Mouse (Mus musculus) cerebellum, postnatal 25 days (tissue): ENCODE measurements around the gene Dnaaf5.

ENCODE experiments used
- DNase-seq, 2 experiments: peaks; one replicate each; pipeline ENCODE4 v3.0.0; 2021; ENCODE audit warnings: mixed read lengths in 2 of 2

The Dnaaf5 gene

GRCm38 (mm10) chr5:139143890-139144289, 6.1 kb upstream of the Dnaaf5 start:
- peak in 1 of 2 experiments; percentile 46 for DNase-seq

GRCm38 (mm10) chr5:139145726-139146125, 4.3 kb upstream of the Dnaaf5 start:
- no peak for DNase-seq

GRCm38 (mm10) chr5:139146476-139147075, 3.4 kb upstream of the Dnaaf5 start:
- peak; percentile 67 to 78 for DNase-seq

GRCm38 (mm10) chr5:139147178-139148078, 2.6 kb upstream of the Dnaaf5 start:
- peak; percentile 45 to 72 for DNase-seq

- no peak for DNase-seq
Observed at GRCm38 (mm10) chr5:139149006-139149672, 884 bp upstream of the Dnaaf5 start.

GRCm38 (mm10) chr5:139150603-139151031, 594 bp downstream of the Dnaaf5 start:
- DNase-seq: peak; percentile 58 to 71

GRCm38 (mm10) chr5:139160899-139161298, 10.9 kb downstream of the Dnaaf5 start:
- no peak for DNase-seq

- DNase-seq: no peak
Observed at GRCm38 (mm10) chr5:139161632-139162031, 11.6 kb downstream of the Dnaaf5 start.

GRCm38 (mm10) chr5:139166781-139167361, 16.8 kb downstream of the Dnaaf5 start:
- DNase-seq: no peak

GRCm38 (mm10) chr5:139167548-139167947, 17.5 kb downstream of the Dnaaf5 start:
- no peak for DNase-seq

GRCm38 (mm10) chr5:139171929-139172328, 21.9 kb downstream of the Dnaaf5 start:
- no peak for DNase-seq

- DNase-seq: no peak
Observed at GRCm38 (mm10) chr5:139174141-139174540, 24.1 kb downstream of the Dnaaf5 start.

- DNase-seq: peak; percentile 31 to 58
Observed at GRCm38 (mm10) chr5:139174556-139175547, 24.8 kb downstream of the Dnaaf5 start.

- DNase-seq: peak; percentile 88 to 93
Observed at GRCm38 (mm10) chr5:139178895-139179631, 29.0 kb downstream of the Dnaaf5 start.

GRCm38 (mm10) chr5:139183131-139183530, 33.1 kb downstream of the Dnaaf5 start:
- peak in 1 of 2 experiments; percentile 27 for DNase-seq

GRCm38 (mm10) chr5:139183601-139184000, 33.6 kb downstream of the Dnaaf5 start:
- peak; percentile 55 to 71 for DNase-seq

- no peak for DNase-seq
Observed at GRCm38 (mm10) chr5:139184897-139185296, 34.9 kb downstream of the Dnaaf5 start.

- no peak for DNase-seq
Observed at GRCm38 (mm10) chr5:139189726-139190125, 39.7 kb downstream of the Dnaaf5 start.

GRCm38 (mm10) chr5:139190958-139191357, 40.9 kb downstream of the Dnaaf5 start:
- no peak for DNase-seq

- no peak for DNase-seq
Observed at GRCm38 (mm10) chr5:139198779-139199178, 48.8 kb downstream of the Dnaaf5 start.

GRCm38 (mm10) chr5:139199636-139199994, 49.6 kb downstream of the Dnaaf5 start:
- DNase-seq: no peak
